Mouse (Mus musculus): Measurements from ENCODE around the gene Gm20517.

GRCm38 (mm10) chr17:47594183-47594968, 17.0 kb upstream of the Gm20517 start:
- TF ChIP-seq CHD2 (IDR thresholded peaks at IDR 0.05; ENCODE audit: low read depth, low read length) (no peak), MAFK (IDR thresholded peaks at IDR 0.05; ENCODE audit: insufficient read depth, low read depth, low read length) (no peak), HCFC1 (IDR thresholded peaks at IDR 0.05; ENCODE audit: borderline replicate concordance, insufficient read depth, low read length) (no peak), ZNF384 (IDR thresholded peaks at IDR 0.05; ENCODE audit: low read depth, low read length) (no peak)
